Mouse (Mus musculus) cerebellum, adult 2 months (tissue): ENCODE measurements at regions not wholly inside any gene's neighbourhood (a gene's known extent, or its start where the extent isn't known, plus 50 kb on each side); places are given as distances from the start of the nearest gene placed in this dataset.

ENCODE experiments used
- CTCF ChIP-seq: fragments of 200-500 bp; IDR thresholded peaks from 2 replicates; pipeline ENCODE4 v1.5.1; 2011; ENCODE audit warnings: low read depth, mild to moderate bottlenecking, control low read depth, low read length, moderate library complexity, borderline replicate concordance; ENCODE audit not compliant: insufficient read depth
- POLR2A ChIP-seq: fragments of 200-500 bp; IDR thresholded peaks from 2 replicates; pipeline ENCODE4 v1.6.1; 2011; ENCODE audit warnings: low read length, control low read depth, borderline replicate concordance; ENCODE audit not compliant: insufficient read depth

- TF ChIP-seq CTCF (no peak), POLR2A (no peak)
These were observed 625.4 kb upstream of the Mpdz start for GRCm38 (mm10) chr4:82068050-82068449.
